Mouse (Mus musculus) CD4-positive, CD25-positive, alpha-beta regulatory T cell, adult 2 months (primary cell): Measurements from ENCODE around the gene Kcnj12.

Source experiments
- DNase-seq: peaks from one replicate; pipeline ENCODE4 v3.0.0-alpha.2; 2012; ENCODE audit warnings: low read depth, low spot score

The Kcnj12 gene

DNA sequence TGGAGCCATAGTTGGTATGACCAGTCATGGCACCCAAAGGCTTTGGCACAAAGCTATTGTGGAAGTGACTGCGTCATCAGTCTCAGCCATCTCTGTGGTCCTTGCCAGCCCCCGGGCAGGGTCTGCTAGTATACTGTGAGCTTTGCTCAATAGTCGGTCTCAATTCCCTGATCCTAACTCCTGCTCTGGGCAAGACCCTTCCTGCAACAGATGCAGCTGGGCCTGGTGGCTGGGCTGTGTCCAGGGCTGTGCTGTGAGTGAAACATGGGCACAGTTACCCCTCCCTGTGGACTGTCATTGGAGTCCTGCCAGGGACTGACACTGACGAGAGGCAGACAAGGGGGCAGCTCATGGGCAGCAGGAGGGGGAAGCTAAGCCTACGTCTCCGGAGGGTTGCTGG, 2.6 kb downstream of the Kcnj12 start:
- DNase-seq, result no peak

DNA sequence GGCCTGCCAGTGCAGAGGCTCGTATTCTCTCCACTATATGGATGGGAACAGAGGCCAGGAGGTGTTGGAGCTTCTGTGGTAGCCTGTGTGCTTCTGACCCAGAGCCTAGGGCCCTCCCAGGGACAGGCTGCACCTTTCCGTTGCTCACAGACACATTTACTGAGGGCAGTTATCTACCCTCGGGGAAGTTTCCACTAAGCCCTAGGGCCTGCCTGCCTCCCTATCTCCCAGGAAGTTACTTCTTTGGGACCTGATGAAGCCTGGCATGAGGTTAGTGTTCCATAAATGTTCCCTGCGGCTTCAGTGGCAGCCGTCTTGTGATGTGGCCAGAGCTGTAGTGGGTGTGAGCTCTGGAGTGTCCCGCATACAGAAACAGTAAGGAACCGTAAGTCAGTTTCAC, 3.2 kb downstream of the Kcnj12 start:
- DNase-seq, result no peak

DNA sequence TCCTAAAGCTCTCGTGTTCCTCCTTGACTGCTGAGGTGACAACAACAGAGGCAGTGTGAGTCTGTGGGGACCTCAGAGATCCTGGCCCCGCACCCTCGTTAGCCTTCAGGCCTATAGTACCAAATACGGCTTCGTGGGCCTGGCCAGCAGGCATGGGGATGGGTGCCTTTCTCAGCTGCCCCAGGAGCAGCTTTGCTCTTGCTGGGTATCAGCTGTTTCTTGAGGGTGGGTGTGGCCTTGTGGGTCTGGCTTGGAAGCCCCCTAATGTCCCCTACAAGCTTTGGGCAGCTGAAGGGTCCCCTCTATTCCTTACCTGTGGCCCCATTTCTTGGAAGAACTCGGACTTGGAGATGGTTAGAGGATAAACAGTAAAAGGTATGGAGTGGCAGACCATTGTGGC, 4.0 kb downstream of the Kcnj12 start:
- DNase-seq, result no peak

DNA sequence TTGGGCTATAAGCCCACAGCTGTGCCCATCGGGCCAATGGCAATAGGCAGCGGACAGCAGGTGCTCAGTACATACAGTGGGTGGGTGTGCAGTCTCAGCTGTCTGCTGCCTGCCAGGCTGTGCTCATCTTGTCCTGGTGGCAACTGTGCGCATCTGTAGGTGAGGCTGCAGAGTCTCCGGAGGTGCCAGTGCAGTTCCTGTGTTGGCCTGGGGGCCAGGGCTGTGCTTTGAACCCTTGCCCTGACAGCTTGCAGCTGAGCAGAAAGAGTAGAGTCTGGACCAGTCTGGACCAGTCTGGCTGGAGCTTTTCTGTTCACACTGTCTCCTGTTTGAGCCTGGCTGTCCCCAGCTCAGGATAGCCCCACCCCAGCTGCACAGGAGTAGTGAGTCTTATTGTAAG, 4.8 kb downstream of the Kcnj12 start:
- no peak for DNase-seq

DNA sequence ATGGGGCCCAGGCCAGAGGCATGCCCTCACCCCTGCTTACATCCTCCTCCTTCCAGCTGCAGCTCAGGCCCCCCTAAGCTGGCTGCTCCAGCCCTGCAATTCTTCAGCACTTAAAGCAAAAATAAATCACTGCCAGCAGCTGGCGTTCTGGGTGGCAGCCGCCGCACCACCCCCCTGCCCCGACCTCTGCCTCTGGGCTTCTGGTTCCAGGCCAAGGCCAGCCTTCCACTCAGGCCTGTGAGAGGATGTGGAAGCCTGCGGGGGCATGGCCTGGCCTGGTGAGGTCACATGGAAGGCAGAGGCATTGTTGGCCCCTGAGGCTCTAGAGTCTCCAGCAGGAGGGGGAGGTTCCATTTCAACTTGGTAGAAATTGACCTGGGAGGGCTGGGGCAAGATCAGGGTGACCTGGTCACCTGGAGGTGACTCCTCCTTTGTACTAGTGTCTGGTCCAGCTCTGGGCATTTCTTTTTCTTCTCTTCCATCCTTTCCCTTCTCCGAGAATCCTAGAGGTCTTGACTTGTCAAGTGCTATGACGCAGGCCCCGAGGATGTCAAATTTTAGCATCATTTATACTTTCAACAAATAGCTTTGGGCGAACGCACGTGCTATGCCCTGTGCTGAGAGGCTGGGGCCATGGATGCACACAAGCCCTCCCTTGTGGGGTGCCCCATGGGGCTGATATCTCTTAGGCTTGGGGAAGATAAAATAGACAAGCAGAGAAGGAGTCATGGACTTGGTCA, 6.0 kb downstream of the Kcnj12 start:
- no peak for DNase-seq

DNA sequence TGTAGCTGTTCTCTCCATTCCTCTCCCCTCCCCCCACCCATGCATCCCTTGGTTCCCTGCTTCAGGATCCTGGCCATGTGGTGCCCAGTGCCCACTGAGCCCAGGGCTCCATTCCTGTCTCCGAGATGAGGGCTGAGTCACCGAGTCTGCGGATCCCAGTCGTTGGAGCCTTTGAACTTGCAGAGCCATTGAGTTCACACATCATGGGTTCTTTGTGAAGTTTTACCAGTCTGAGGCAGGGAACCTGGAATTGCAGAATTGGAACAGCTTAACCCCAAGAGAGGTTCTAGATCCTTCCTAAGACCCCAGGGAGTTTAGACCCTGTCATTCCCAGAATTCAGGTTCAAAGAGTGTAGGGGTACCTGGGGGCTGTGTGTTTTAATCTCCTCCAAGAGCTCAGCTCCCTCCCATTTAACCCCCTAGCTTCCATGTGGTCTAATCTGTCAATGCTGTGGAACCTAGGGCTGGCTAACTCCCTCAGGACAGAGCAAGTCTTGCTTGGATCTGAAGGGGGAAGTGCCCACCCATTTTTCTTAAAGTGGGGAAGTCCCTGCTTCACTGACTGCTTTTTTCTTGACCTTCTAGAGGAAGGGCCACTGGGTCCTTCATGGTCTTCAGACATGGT, 6.9 kb downstream of the Kcnj12 start:
- DNase-seq, result no peak

DNA sequence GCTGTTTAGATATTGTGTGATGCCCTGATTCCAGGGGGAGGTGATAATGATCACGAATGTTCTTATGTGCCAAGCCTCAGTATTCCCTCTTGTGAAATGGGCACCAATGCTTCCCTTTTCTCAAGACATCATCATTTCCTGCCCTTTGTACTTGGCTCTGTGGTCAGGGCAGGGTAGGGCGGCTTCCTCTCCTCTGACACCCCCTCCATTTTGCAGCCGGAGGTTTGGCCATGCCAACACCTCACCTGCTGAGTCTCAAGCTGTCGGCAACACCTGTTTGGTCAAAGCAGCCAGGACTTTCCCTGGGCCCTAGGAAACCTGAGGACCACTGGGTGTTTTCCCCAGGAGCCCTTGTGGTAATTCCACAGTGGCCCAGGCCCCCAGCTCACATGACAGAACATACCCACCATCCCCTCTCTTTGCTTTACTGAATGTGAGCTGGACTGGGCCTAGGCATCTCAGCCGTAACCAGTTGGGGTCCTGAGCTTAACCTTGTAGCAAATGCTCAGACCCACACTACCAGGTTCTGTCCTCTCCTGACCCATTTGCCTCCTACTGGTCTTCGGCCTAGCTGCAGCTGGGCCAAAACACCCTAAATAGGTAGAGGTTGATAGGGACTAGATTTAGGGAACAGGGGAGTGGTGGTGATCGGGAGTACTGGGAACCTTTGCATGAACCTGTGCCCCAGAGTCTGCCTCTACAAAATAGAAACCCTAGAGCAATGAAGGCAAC, 7.7 kb downstream of the Kcnj12 start:
- DNase-seq, result peak; percentile 3

DNA sequence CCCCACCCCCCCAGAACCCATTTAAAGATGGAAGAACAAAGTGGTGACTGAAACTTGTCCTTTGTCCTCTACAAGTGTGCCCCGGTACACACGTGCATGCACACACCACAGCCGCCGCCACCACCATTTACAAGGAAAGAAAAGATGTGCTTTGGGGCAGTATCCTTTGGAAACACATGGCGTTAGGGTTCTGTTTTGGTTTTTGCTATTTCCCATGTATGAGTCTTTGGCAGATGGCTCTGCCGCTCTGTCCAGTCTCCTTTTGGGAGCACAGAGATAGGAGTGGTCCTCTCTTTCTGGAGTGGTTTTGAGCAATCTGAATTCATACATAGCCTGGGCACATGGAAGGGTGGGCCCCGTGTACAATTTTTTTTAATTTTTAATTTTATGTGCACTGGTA, 8.8 kb downstream of the Kcnj12 start:
- DNase-seq, result no peak

DNA sequence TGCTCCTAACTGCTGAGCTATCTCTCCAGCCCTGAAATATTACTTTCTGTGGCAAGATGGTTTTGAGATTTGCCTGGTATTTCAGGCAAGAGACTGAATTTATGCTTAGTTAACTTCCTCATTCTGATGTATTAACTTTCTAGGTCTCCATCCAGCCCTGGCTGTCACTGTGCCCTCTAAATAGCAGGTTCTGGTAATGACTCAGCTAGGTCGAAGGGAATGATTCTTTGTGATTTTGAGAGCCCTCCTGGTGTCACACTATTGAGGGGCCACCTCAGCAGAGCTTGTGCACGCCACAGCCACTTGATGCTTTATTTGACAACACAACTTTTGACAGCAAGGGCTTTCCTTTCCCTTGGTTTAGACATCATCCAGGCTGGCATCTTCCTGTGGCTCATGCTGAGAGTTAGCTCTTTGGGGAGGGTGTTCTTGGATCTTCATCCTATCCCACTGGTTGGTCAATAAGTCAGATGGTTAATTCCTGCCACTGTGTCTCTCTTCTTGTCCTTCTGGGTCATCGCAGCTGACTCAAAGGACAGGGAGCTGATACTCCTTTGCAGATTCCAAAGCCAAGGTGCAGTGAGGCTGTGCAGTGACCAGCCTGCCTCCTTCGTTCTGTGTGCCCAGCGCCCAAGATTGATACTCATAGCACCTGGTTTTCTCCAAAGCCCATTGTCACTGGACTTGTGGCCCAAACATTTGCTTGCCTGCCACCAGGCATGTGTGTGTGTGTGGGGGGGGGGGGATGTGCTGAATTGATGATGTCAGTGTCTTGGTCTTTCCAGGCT, 9.5 kb downstream of the Kcnj12 start:
- no peak for DNase-seq

DNA sequence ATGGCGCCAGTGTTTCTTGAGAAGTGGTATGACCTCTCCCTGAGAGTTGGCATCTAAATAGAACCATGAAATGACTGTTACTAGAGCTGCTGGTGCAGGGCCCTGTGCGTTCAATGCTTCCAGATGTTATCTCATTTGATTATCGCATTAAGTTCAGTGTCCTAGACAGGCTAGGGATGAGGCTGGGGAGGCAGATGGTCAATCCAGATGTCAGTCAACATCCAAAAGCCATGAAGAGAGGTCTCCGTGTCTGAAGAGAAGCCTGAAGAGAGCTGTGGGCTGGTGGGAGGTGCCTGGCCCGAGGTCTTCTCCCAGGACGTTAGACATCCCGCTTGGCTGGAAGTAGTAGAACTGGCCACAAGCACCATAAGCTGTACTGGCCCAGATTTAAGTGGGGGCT, 10.1 kb downstream of the Kcnj12 start:
- no peak for DNase-seq

DNA sequence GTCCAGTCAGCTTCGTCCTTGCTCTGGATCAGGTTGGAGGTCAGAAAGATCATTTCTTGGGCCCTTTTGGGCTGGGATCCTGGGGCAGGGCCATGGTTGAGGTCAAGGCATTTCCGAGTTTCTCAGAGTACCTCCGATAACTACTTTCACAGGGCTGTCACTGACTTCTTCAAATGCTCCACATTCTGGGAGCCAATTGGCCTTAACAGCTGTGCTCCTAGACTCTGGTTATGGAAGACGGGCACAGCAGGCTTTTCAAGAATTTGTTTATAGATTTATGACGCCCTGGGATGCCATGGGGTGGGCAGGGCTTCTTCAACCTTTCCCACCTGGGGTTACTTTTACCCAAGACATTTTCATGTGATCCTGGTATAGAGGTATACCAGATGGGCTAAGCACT, 10.8 kb downstream of the Kcnj12 start:
- DNase-seq, result no peak

DNA sequence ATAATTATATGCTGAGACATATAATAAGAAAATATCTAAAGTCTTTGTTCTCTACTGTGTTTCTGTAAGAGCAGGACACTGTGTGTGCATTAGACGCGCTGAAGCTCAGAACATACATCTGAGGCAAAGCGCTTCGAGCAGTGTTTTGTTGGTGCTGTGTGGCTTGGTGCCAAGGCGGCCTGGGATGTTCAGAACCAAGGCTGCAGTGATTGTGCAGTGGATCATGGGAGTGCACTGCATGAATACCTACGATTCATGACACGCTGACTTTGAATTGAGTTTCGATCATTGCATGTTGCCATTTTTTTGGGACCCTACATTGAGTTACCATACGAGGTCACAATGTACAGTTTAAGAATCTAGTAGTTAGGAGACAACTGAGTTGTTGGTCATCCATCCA, 14.3 kb downstream of the Kcnj12 start:
- no peak for DNase-seq

DNA sequence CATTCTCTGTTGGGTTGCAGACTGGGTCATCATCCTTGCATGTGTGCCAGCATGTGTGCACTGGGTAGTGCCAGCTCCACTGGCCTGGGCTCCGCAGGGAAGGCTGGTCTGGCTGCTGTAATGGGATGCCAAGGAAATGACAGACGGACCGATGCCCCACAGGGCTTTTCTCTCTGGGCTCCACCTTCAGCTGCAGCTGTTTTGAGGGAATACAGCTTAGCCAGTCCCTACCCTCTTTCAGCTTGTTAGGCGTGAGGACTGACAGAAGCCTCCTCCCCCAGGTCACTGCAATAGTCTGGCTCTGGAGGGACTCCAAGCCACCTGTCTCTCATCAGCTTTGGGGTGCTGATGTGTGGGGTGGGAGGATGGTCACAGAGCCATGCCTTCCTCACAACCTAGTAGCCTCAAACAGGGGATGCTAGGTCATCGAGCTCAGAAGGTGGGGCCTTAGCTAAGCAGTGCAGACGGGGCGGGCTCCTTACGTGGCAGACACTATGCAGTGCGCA, 16.0 kb downstream of the Kcnj12 start:
- DNase-seq, result no peak

DNA sequence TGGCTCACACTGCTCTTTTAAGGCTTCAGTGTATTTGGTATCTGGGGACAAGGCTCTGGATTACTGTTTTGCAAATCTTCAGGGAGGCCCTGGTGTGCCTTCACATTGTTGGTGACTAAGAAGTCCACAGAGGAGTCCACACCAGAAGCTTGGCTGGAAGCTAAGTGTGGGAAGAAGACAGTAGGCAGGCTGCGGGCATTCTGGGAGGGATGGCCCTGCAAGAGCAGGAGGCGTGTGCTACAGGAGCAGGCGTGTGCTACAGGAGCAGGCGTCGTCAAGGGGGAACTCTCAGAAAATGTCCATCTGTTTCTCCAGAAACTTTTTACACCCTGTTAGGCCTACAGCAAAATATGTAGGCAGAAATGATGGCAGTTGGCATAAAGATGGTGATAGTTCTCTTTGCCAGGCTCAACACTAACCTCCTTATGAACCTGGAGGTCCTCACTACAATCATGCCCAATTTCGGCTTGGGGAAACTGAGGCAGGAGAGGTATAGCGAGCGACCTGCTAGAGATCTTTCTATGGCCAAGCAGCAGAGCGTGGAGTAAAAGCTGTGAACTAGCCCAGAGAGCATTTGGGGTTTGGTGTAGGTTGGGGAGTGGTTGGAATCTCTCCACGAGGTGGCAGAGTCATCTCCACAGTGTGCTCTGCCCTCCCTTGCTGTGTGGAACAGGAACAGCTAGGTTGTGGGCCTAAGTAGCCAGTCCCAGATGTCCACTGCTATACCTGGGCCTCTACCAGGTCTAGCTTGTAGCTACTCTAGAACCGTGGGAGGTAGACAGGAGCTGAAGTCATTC, 18.7 kb downstream of the Kcnj12 start:
- no peak for DNase-seq

DNA sequence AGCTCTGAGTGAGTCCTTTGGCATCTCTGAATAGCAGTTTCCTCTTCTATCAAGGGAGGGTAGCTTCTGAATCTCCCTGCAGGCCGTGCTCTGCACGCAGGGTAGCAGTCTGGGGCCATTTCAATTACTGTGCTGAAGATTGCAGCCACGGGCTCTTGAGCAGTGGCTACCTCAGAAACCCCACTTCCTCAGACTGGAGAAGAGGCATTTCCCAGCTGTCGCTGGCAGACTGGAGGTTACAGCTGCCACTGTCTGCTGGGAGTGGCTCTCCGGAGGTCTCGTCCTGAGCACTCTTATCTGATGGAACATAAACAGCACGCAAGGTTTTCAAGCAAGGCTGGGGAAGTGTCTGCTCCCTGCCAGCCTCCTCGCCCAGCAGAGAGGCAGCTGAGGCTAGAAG, 20.2 kb downstream of the Kcnj12 start:
- no peak for DNase-seq

DNA sequence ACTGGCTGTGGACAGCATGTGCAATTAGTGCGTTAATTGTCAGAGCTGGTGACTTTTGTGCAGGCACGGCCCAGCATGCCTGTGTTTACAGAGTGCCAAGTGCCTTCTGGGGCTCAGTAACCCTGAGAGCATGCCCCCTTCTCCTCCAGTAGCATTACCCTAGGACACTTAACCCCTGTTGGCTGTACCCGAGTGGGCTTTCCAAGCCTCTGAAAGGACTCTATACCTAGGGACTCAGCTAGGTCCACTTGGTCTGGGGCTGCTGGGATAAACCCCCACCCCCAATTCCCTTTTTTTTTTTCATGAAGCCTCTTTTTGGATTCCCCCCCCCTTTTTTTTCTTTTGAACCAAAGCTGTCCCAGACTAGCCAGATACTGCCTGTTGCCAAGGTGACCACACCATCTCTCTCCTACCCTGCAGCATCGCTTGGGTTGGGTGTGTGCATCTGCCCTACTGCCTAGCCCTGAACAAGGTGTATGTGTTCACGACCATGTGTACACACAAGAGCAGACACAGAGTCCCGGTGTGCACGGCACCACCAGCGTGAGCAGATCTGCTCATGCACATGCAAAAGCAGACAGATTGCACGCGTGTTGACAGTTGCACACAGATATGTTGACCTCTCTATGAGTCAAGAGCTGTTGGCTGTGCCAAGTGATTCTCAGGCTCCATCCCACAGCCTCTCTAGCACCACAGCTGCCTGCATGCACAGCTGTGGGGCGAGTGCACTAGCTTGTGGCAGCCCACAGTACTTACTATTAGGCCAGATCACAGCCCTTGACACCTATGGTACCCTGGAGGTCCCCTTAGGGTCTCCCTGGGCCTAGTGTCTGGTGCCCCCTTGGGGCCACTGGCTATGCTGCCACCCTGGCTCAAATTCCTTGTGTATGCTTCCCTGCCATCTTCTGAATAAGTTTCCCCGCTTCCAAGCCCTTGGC, 21.0 kb downstream of the Kcnj12 start:
- DNase-seq, result peak; percentile 11

DNA sequence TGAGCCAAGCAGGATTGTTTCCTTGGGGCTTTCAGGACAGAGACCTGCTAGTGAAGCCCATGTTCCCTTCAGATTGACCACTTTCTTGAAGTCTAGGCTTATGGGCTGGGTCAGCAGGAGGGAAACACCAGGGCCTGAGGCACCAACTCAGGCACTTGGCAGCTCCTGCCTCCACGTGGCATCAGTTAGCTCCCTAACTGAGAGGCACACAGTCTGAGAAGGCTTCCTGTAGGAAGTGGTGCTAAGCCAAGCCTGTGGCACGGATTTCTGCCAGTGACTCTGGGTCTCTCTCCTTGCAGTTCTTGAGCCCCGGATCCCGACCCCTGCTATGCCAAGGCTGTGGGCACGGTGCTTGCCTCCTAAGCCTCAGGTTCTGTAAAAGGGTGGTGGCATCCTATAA, 22.4 kb downstream of the Kcnj12 start:
- no peak for DNase-seq

DNA sequence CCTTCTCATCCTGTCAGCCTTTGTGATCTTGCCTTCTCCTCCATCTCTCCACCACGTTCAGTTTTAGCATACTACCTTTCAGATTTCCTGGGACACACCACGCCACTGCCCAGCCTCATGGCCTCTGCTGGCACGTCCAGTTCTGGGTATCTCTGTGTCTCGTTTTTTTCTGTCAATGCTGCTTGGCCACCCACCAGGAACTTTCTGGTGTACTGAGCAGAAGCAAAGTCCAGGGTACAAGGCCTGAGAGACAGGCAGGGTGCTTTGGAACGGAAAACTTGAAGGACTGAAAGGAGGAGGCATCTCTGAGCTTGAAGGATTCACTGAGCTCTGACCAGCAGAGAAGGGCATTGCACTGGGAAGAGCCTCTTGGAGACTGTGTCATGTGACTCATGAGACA, 25.1 kb downstream of the Kcnj12 start:
- DNase-seq, result no peak

DNA sequence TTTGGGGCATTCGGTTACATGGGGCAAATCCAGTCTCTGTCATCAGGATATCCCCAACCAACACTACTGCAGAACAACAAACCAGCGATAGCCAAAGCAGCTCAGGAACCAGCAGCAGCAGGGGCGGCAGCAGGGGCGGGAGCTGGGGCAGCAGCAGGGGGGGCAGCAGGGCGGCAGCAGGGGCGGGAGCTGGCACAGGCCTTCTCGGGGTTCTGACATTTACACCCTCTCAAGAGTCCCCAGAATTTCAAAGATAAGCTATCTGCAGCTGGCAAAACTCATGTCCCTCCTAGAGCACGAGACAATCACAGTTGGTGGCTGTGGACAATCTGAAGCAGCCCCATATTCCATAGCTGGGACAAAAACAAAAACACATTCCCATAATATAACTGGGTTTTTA, 28.8 kb downstream of the Kcnj12 start:
- DNase-seq, result no peak

DNA sequence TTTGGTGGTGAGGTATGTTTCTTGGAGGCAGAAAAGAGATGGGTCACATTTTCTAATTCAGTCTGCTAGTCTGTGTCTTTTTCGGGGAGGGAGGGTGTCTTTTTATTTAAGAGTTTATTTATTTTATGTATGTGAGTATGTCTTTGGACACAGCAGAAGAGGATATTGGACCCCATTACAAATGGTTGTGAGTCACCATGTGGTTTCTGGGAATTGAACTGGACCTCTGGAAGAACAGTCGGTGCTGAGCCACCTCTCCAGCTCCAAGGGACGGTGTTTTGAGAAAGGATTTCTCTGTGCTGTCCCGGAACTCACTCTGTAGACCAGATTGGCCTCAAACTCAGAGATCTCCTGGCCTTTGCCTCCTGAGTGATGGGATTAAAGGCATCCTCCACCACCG, 34.5 kb downstream of the Kcnj12 start:
- no peak for DNase-seq
